Mouse (Mus musculus): ENCODE data around the gene Msi2. TPM values are rescaled to one million over a fixed set of nuclear protein-coding genes. Genes with fewer than 3 reads are reported as not detected.

Gene Msi2
- polyA plus RNA-seq, 1 experiment from 2014 or later = 41.0 TPM

GRCm38 (mm10) chr11:88331722-88332121, 386.6 kb downstream of the Msi2 start:
- Histone ChIP-seq H3K9ac (replicated peaks) (no peak overlapping the region), H3K9me3 (no peaks in the 10 kb centered on the region), H3K4me1 (replicated peaks) (peaks cover 56% of the 10 kb centered on the region), H3K36me3 (no peaks in the 10 kb centered on the region), H3K4me3 (replicated peaks) (no peak overlapping the region), H3K4me2 (replicated peaks) (no peak overlapping the region), H3K27ac (no peak overlapping the region), H3K27me3 (no peaks in the 10 kb centered on the region)
- WGBS = 92% methylated on average over 8 of the region's 8 CpGs
- ATAC-seq = no peak

- H3K4me1 ChIP-seq (replicated peaks) = peaks cover 59% of the 10 kb centered on the region
- ATAC-seq = peak; percentile 69
- H3K27ac ChIP-seq = peak overlapping the region; percentile 35
- H3K36me3 ChIP-seq = no peaks in the 10 kb centered on the region
- 48% methylated on average over 11 of the region's 11 CpGs for WGBS
- H3K27me3 ChIP-seq = no peaks in the 10 kb centered on the region
- no peak overlapping the region for H3K4me2 ChIP-seq (replicated peaks)
- no peaks in the 10 kb centered on the region for H3K9me3 ChIP-seq
- H3K9ac ChIP-seq (replicated peaks) = no peak overlapping the region
- H3K4me3 ChIP-seq (replicated peaks) = no peak overlapping the region
Measured at GRCm38 (mm10) chr11:88330799-88331198, 387.5 kb downstream of the Msi2 start.

DNA sequence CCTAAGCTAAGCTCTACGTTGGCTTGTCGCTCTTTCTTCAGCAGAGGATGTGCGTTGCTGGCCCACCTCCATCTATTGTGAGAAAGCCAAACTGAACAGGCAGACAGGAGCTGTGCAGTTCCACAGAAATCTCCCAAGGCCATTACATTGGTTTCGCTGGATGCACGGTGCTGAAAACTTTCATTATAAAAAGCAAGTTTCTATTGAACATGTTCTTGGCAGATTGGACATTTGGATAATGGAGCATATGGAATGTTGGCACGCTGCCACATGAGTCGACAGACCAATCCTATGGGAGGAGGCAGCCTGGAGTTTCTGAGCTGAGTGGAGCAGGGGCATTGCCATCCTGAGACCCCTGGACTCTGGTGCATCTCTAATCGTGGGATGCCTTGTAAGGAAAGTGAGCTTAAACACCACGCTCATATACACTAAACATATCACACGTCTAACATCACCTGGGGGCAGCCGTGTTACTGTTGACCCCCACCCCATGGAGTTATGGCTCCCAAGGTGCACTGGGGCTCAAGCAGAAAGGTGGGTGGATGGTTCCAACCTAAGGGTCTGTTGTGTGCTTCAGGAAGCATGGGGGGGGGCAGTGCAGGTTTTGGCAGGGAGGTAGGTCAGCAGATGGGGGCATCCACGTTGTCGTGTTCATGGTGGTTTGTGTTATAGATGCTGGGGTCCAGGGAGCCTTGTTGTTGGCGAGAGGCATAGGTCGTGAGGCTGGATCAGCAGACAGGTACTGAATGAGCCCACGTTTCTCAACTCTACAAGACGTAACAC, 389.3 kb downstream of the Msi2 start:
- no peak overlapping the region for H3K27ac ChIP-seq
- no peak overlapping the region for H3K4me2 ChIP-seq (replicated peaks)
- no peaks in the 10 kb centered on the region for H3K27me3 ChIP-seq
- H3K4me3 ChIP-seq (replicated peaks) = no peak overlapping the region
- peak; percentile 67 for ATAC-seq
- no peaks in the 10 kb centered on the region for H3K9me3 ChIP-seq
- no peaks in the 10 kb centered on the region for H3K36me3 ChIP-seq
- peaks cover 42% of the 10 kb centered on the region for H3K4me1 ChIP-seq (replicated peaks)
- WGBS = 82% methylated on average over 17 of the region's 17 CpGs
- no peak overlapping the region for H3K9ac ChIP-seq (replicated peaks)

GRCm38 (mm10) chr11:88327016-88327415, 391.3 kb downstream of the Msi2 start:
- H3K4me3 ChIP-seq (replicated peaks) = no peak overlapping the region
- H3K27me3 ChIP-seq = no peaks in the 10 kb centered on the region
- peaks cover 35% of the 10 kb centered on the region for H3K4me1 ChIP-seq (replicated peaks)
- H3K36me3 ChIP-seq = no peaks in the 10 kb centered on the region
- no peak overlapping the region for H3K4me2 ChIP-seq (replicated peaks)
- H3K9ac ChIP-seq (replicated peaks) = no peak overlapping the region
- no peak overlapping the region for H3K27ac ChIP-seq
- peaks cover 1% of the 10 kb centered on the region; the same call in 1 of the 2 replicates for H3K9me3 ChIP-seq
- 7% methylated on average over 4 of the region's 4 CpGs for WGBS
- no peak; the same call in 1 of the 2 replicates for ATAC-seq

GRCm38 (mm10) chr11:88318850-88319249, 399.5 kb downstream of the Msi2 start:
- H3K4me2 ChIP-seq (replicated peaks) = no peak overlapping the region
- H3K27me3 ChIP-seq = no peaks in the 10 kb centered on the region

GRCm38 (mm10) chr11:88315393-88315792, 402.9 kb downstream of the Msi2 start:
- Histone ChIP-seq H3K4me2 (replicated peaks) (no peak overlapping the region), H3K27ac (no peak overlapping the region), H3K9ac (replicated peaks) (no peak overlapping the region), H3K4me3 (replicated peaks) (no peak overlapping the region), H3K27me3 (no peaks in the 10 kb centered on the region), H3K36me3 (no peaks in the 10 kb centered on the region), H3K9me3 (no peaks in the 10 kb centered on the region), H3K4me1 (replicated peaks) (peaks cover 54% of the 10 kb centered on the region)
- 89% methylated on average over 5 of the region's 5 CpGs for WGBS
- no peak for ATAC-seq

More at GRCm38 (mm10) chr11:88318850-88319249, 399.5 kb downstream of the Msi2 start:
- no peak overlapping the region for H3K27ac ChIP-seq
- no peaks in the 10 kb centered on the region for H3K36me3 ChIP-seq
- no peak overlapping the region for H3K4me3 ChIP-seq (replicated peaks)
- no peak overlapping the region for H3K9ac ChIP-seq (replicated peaks)
- WGBS = 77% methylated on average over 5 of the region's 5 CpGs
- peaks cover 29% of the 10 kb centered on the region for H3K4me1 ChIP-seq (replicated peaks)
- no peak for ATAC-seq
- peaks cover 3% of the 10 kb centered on the region; the same call in 1 of the 2 replicates for H3K9me3 ChIP-seq

DNA sequence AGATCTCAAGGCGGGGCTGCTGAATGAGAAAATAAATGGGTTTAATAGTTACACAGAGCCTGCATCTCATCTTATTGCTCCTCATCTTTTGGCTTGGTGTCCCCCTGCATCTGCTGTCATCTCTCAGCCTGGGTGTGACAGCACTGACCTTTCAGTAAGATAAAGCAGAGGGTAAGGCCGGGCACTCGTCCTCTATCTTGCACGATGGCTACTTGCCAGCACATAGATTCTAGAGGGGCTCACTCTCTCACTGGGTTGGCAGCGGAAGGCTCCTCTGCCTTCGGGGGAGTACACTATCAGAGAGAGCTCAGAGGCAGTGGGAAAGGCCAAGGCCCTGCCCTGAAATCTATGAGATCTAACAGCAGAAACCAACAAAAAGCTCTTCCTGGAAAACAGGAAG, 403.8 kb downstream of the Msi2 start:
- H3K36me3 ChIP-seq = no peaks in the 10 kb centered on the region
- no peak overlapping the region for H3K4me2 ChIP-seq (replicated peaks)
- H3K4me3 ChIP-seq (replicated peaks) = no peak overlapping the region
- no peak for ATAC-seq
- H3K4me1 ChIP-seq (replicated peaks) = peaks cover 64% of the 10 kb centered on the region
- H3K27me3 ChIP-seq = no peaks in the 10 kb centered on the region
- no peaks in the 10 kb centered on the region for H3K9me3 ChIP-seq
- H3K27ac ChIP-seq = no peak overlapping the region
- 75% methylated on average over 6 of the region's 6 CpGs for WGBS
- H3K9ac ChIP-seq (replicated peaks) = no peak overlapping the region

- Histone ChIP-seq H3K27ac (0 out of 2 replicates have a peak overlapping the region, but pooled peaks have one; percentile 10), H3K4me1 (replicated peaks) (peaks cover 73% of the 10 kb centered on the region), H3K9me3 (no peaks in the 10 kb centered on the region), H3K4me2 (replicated peaks) (no peak overlapping the region), H3K36me3 (no peaks in the 10 kb centered on the region), H3K9ac (replicated peaks) (no peak overlapping the region), H3K4me3 (replicated peaks) (no peak overlapping the region), H3K27me3 (no peaks in the 10 kb centered on the region)
- WGBS = 41% methylated on average over 8 of the region's 8 CpGs
- no peak for ATAC-seq
Measured at GRCm38 (mm10) chr11:88313512-88313911, 404.8 kb downstream of the Msi2 start.

- 63% methylated on average over 7 of the region's 7 CpGs for WGBS
- Histone ChIP-seq H3K4me2 (replicated peaks) (no peak overlapping the region), H3K9me3 (no peaks in the 10 kb centered on the region), H3K27me3 (no peaks in the 10 kb centered on the region), H3K27ac (no peak overlapping the region), H3K9ac (replicated peaks) (no peak overlapping the region), H3K36me3 (no peaks in the 10 kb centered on the region), H3K4me1 (replicated peaks) (peaks cover 61% of the 10 kb centered on the region), H3K4me3 (replicated peaks) (no peak overlapping the region)
- ATAC-seq = no peak
Measured at GRCm38 (mm10) chr11:88311606-88312005, 406.7 kb downstream of the Msi2 start.

DNA sequence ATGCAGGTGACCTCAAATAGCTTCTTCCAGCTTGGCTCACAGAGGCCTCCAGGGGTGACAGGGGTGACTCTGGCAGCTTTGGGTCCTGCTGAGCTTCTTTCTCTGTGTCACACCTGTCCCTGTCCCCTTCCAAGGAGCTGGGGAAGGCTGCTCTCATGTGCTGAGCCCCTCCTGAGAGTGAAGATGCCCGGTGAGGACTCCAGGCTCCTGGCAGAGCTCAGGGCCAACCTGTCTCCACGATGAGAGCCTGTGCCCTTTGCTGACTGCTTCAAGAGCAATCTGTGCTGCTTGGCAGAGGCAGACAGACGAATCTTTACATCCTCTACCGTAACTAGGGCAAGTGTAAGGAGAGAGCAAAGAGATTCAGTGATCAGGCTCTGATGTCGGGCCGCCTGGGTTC, 407.5 kb downstream of the Msi2 start:
- peak overlapping the region; percentile 74 for H3K27ac ChIP-seq
- 73% methylated on average over 6 of the region's 6 CpGs for WGBS
- no peaks in the 10 kb centered on the region for H3K27me3 ChIP-seq
- H3K4me3 ChIP-seq (replicated peaks) = no peak overlapping the region
- ATAC-seq = no peak
- H3K9me3 ChIP-seq = no peaks in the 10 kb centered on the region
- H3K4me2 ChIP-seq (replicated peaks) = no peak overlapping the region
- H3K9ac ChIP-seq (replicated peaks) = no peak overlapping the region; the same call in 1 of the 2 replicates
- H3K36me3 ChIP-seq = no peaks in the 10 kb centered on the region
- H3K4me1 ChIP-seq (replicated peaks) = peaks cover 60% of the 10 kb centered on the region

GRCm38 (mm10) chr11:88309059-88309700, 409.1 kb downstream of the Msi2 start:
- H3K27me3 ChIP-seq = no peaks in the 10 kb centered on the region
- no peak overlapping the region for H3K9ac ChIP-seq (replicated peaks)
- H3K9me3 ChIP-seq = no peaks in the 10 kb centered on the region
- H3K27ac ChIP-seq = peak overlapping the region; percentile 74
- ATAC-seq = peak; percentile 68
- no peak overlapping the region for H3K4me2 ChIP-seq (replicated peaks)
- 27% methylated on average over 10 of the region's 10 CpGs for WGBS
- no peak overlapping the region for H3K4me3 ChIP-seq (replicated peaks)
- no peaks in the 10 kb centered on the region for H3K36me3 ChIP-seq
- peaks cover 56% of the 10 kb centered on the region for H3K4me1 ChIP-seq (replicated peaks)

Data from midbrain, embryonic 13.5 days (tissue).